Mouse (Mus musculus) thymus, adult 2 months (tissue): ENCODE measurements around the gene Gnl3. TPM values are rescaled to one million over a fixed set of nuclear protein-coding genes. Genes with fewer than 3 reads are reported as not detected.

Source experiments
- DNase-seq: peaks from one replicate; pipeline ENCODE4 v3.0.0; 2021
- H3K27ac ChIP-seq: fragments of 200-500 bp; 2 replicates; pipeline ENCODE4 v1.5.1; 2012; ENCODE audit warnings: low read length, control low read depth; ENCODE audit not compliant: control insufficient read depth, insufficient read depth
- H3K27me3 ChIP-seq: fragments of 200-500 bp; 2 replicates; pipeline ENCODE4 v1.6.1; 2012; ENCODE audit warnings: mild to moderate bottlenecking, low read length, moderate library complexity, mixed read lengths; ENCODE audit not compliant: control insufficient read depth, insufficient read depth
- H3K36me3 ChIP-seq: fragments of 200-500 bp; 2 replicates; pipeline ENCODE4 v1.6.1; 2012; ENCODE audit warnings: mild to moderate bottlenecking, low read length, moderate library complexity; ENCODE audit not compliant: control insufficient read depth, insufficient read depth
- H3K4me1 ChIP-seq: fragments of 200-500 bp; replicated peaks from 2 replicates; pipeline ENCODE4 v1.6.1; 2012; ENCODE audit warnings: low read length; ENCODE audit not compliant: control insufficient read depth, insufficient read depth
- H3K4me3 ChIP-seq: fragments of 200-500 bp; 2 replicates; pipeline ENCODE4 v1.5.1; 2012; ENCODE audit warnings: mild to moderate bottlenecking, low read length, control low read depth, moderate library complexity; ENCODE audit not compliant: control insufficient read depth, insufficient read depth
- CTCF ChIP-seq: fragments of 200-500 bp; IDR thresholded peaks from 2 replicates; pipeline ENCODE4 v1.5.1; 2012; ENCODE audit warnings: mild to moderate bottlenecking, control low read depth, low read length, moderate library complexity, borderline replicate concordance; ENCODE audit not compliant: control insufficient read depth, poor library complexity, insufficient read depth; ENCODE audit errors: extremely low read depth
- POLR2A ChIP-seq: fragments of 200-500 bp; IDR thresholded peaks from 2 replicates; pipeline ENCODE4 v1.6.1; 2012; ENCODE audit warnings: mild to moderate bottlenecking, low read length, control low read depth, moderate library complexity; ENCODE audit not compliant: control insufficient read depth, poor library complexity, insufficient read depth; ENCODE audit errors: extremely low read depth
- WGBS: fragments of 180-500 bp; shearing (Covaris S2); methylation state at CpG from one replicate; pipeline ENCODE4 v1.1.7; 2018; 5-methylcytosine and 5-hydroxymethylcytosine counted together
- polyA plus RNA-seq: library from polyadenylated mRNA; depleted of rRNA; stranded (reverse); fragments of >200 nt; gene quantifications from 2 replicates; pipeline ENCODE4 v1.2.3, GENCODE M21; 2012; rRNA removed

Gene Gnl3
- polyA plus RNA-seq, 1 experiment, result 32.9 TPM

DNA sequence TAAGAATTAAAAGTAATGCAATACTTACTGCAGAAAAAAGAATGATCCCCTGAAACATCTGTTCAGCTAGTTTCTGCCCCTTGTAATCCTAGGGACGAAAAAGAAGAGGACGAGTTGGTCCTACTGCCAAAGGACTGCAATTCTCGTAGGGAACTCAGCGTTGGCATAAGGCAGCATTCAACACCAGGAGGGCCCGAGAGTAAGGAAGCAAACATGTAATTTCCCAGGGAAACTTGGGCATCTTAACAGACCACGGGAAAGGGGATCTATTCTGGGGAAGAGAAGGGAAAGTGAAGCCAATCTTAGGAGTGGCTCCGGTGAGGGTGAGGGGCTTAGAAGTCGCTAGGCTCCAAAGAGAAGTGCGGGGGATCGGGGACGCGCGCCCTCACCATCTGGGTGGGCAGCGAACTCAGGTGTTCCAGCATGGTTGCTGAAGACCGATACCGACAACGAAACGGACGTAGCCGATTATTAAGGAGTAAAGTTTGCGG is 18.1 kb downstream of the Gnl3 start:
- TF ChIP-seq CTCF (no peak), POLR2A (no peak)
- 0 out of 2 replicates have a peak, but pooled peaks cover 3% of the 10 kb centered on the region for H3K4me1 ChIP-seq

DNA sequence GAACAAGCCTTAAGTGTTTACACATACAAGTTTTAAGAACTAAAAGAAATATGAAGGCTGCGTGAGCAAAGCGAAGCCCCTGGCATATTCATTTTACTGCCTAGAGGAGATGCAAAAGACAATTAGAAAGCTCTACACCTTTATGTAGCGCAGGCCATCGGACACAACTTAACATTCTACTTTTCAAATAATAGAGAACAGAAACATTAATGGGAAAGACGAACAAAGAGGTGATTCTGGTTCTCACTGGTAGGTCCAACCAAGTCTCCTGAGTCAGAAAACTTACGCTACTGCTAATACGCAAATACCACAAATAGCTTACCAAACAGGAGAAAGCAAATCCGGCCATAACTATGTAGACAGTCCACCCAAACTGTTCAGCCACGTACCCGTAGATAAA is 18.6 kb downstream of the Gnl3 start:
- no peak overlapping the region for H3K4me3 ChIP-seq
- WGBS, result 61% methylated on average over 10 of the region's 10 CpGs
- H3K27ac ChIP-seq, result no peak overlapping the region
- H3K27me3 ChIP-seq, result no peaks in the 10 kb centered on the region
- 0 out of 2 replicates have a peak, but pooled peaks cover 3% of the 10 kb centered on the region for H3K4me1 ChIP-seq
- H3K36me3 ChIP-seq, result no peaks in the 10 kb centered on the region
- no peak for DNase-seq
- no peak for TF ChIP-seq CTCF
- TF ChIP-seq POLR2A, result no peak

More for the DNA sequence above, 18.1 kb downstream of the Gnl3 start:
- H3K27me3 ChIP-seq, result no peaks in the 10 kb centered on the region
- H3K4me3 ChIP-seq, result peak overlapping the region; percentile 90
- no peaks in the 10 kb centered on the region for H3K36me3 ChIP-seq
- peak overlapping the region; percentile 1; the same call in 1 of the 2 replicates for H3K27ac ChIP-seq
- DNase-seq, result no peak
- under 1% methylated on average over 21 of the region's 21 CpGs for WGBS

DNA sequence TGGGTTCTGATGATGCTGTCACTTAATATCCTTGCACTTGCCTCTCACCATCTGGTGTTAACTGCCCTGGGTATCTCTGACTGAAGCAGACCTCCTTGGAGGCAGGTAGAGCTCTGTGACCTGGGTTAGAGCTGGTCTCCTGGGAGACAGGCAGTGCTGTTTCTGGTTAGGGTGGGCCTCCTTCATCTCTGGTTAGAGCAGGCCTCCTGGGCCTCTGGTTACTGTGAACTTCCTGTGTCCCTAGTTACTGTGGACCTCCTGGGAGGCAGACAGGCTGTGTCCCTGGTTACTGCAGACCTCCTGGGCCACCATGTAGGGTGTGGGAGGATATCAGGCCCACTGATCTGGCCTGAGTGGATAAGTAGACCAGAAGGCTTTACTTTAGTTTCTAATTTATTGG is 22.5 kb downstream of the Gnl3 start:
- Histone ChIP-seq H3K4me3 (no peak overlapping the region), H3K36me3 (no peaks in the 10 kb centered on the region), H3K27ac (no peak overlapping the region), H3K4me1 (no peaks in the 10 kb centered on the region), H3K27me3 (no peaks in the 10 kb centered on the region)
- TF ChIP-seq CTCF (no peak), POLR2A (no peak)
- no peak for DNase-seq

DNA sequence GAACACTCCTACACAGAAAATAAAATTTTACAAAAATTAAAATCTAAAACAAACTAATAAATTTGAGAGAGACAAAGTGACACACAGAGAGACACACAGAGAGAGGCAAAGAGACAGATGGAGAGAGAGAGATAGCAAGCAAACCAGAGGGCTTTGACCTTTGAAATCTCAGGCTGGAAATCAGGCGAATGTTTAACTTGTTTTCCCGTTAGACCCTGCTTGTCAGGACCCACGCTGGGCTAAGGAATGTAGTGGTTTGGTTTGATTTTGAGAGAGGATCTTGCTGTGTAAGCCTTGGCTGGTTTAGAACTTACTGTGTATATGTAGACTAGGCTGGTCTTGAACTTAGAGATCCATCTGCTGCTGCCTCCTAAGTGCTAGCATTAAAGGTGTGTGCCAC is 42.7 kb downstream of the Gnl3 start:
- 98% methylated on average over 3 of the region's 3 CpGs for WGBS
- H3K27ac ChIP-seq, result no peak overlapping the region
- TF ChIP-seq POLR2A, result no peak
- no peak for TF ChIP-seq CTCF
- no peaks in the 10 kb centered on the region for H3K4me1 ChIP-seq
- H3K27me3 ChIP-seq, result no peaks in the 10 kb centered on the region
- no peaks in the 10 kb centered on the region for H3K36me3 ChIP-seq
- DNase-seq, result no peak
- no peak overlapping the region for H3K4me3 ChIP-seq

DNA sequence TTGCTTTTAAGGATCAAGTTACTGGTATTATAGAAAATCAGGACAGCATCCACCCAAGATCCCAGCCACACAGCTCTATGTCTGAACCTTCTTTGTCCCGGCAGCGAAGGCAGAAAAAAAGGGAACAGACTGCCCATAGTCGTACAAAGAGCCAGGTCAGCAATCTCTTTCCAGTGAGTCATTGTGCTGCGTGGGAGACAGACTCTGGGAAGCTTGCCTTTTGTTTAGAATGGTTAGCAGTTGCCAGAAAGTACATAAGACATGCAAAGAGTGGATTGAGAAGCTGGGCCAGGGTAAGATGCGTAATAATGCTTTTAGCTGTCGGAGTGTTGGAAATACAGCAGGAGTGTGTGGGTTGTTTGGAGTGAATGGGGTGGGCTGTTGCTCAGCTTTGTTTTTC is 44.7 kb downstream of the Gnl3 start:
- WGBS, result 95% methylated on average over 6 of the region's 6 CpGs
- no peaks in the 10 kb centered on the region for H3K4me1 ChIP-seq
- H3K36me3 ChIP-seq, result no peaks in the 10 kb centered on the region
- TF ChIP-seq CTCF, result no peak
- no peak for TF ChIP-seq POLR2A
- no peaks in the 10 kb centered on the region for H3K27me3 ChIP-seq
- no peak for DNase-seq
- no peak overlapping the region for H3K4me3 ChIP-seq
- H3K27ac ChIP-seq, result no peak overlapping the region

Other genes starting within 250 kb of the Gnl3 start
- 20.1 and 27.6 TPM in 2 replicates for gene Tmem110, start 193.6 kb downstream of the Gnl3 start, polyA plus RNA-seq
- gene Mustn1, start 140.0 kb downstream of the Gnl3 start, polyA plus RNA-seq, result 3.1 TPM in 2 replicates
- 1.4 and 3.6 TPM in 2 replicates for gene Itih4, start 132.7 kb downstream of the Gnl3 start, polyA plus RNA-seq
- gene Itih3, start 95.4 kb downstream of the Gnl3 start, polyA plus RNA-seq, result 0.19 and 0.66 TPM in 2 replicates
- gene Itih1, start 75.9 kb downstream of the Gnl3 start, polyA plus RNA-seq, result 0.09 and 0.97 TPM in 2 replicates
- gene Nek4, start 67.8 kb downstream of the Gnl3 start, polyA plus RNA-seq, result 2.5 and 2.6 TPM in 2 replicates
- gene Glt8d1, start 17.8 kb downstream of the Gnl3 start, polyA plus RNA-seq, result 11.9 and 13.6 TPM in 2 replicates
- 133 and 183 TPM in 2 replicates for gene Spcs1, start 17.5 kb downstream of the Gnl3 start, polyA plus RNA-seq
- 32.1 and 47.0 TPM in 2 replicates for gene Pbrm1, start within 50 bp of the Gnl3 start, polyA plus RNA-seq
- gene Smim4, start 109.8 kb upstream of the Gnl3 start, polyA plus RNA-seq, result 77.4 and 91.1 TPM in 2 replicates
- gene Nt5dc2, start 111.9 kb upstream of the Gnl3 start, polyA plus RNA-seq, result 220 and 273 TPM in 2 replicates
- gene Stab1, start 149.5 kb upstream of the Gnl3 start, polyA plus RNA-seq, result 17.2 and 26.7 TPM in 2 replicates
- 4.2 and 103 TPM in 2 replicates for gene Tnnc1, start 189.2 kb upstream of the Gnl3 start, polyA plus RNA-seq
- gene Nisch, start 197.8 kb upstream of the Gnl3 start, polyA plus RNA-seq, result 569 and 585 TPM in 2 replicates
- 1.9 and 2.4 TPM in 2 replicates for gene Sema3g, start 198.7 kb upstream of the Gnl3 start, polyA plus RNA-seq
- gene Phf7, start 232.2 kb upstream of the Gnl3 start, polyA plus RNA-seq, result 7.4 and 8.0 TPM in 2 replicates
- 106 and 111 TPM in 2 replicates for gene Bap1, start 232.3 kb upstream of the Gnl3 start, polyA plus RNA-seq